Mouse (Mus musculus) megakaryocyte, embryonic 14.5 days (primary cell): ENCODE measurements around the gene Akap8l. TPM values are rescaled to one million over a fixed set of nuclear protein-coding genes. Genes with fewer than 3 reads are reported as not detected.
A peak's percentile ranks its signal among the peaks of the same experiment; 100 is the strongest.

Experiments
- H3K27me3 ChIP-seq: replicated peaks from 2 replicates; pipeline ENCODE3; 2012; ENCODE audit warnings: inconsistent platforms
- H3K36me3 ChIP-seq: replicated peaks from 2 replicates; pipeline ENCODE3; 2012; ENCODE audit warnings: low read length, inconsistent platforms, mixed read lengths
- H3K4me1 ChIP-seq: 2 replicates; pipeline ENCODE4 v1.6.1; 2012; ENCODE audit warnings: inconsistent platforms
- H3K4me3 ChIP-seq: replicated peaks from 2 replicates; pipeline ENCODE3; 2012; ENCODE audit warnings: moderate library complexity, mild to moderate bottlenecking, inconsistent platforms
- H3K9me3 ChIP-seq: 2 replicates; pipeline ENCODE4 v1.6.1; 2012; ENCODE audit warnings: inconsistent platforms
- FLI1 ChIP-seq: IDR thresholded peaks from 2 replicates; pipeline ENCODE4 v1.6.1; 2012; ENCODE audit warnings: low read length, inconsistent platforms, mixed read lengths
- GATA1 ChIP-seq: IDR thresholded peaks from 3 replicates; pipeline ENCODE4 v1.6.1; 2012; ENCODE audit warnings: mixed read lengths, low read length, inconsistent platforms, borderline replicate concordance
- polyA plus RNA-seq: library from polyadenylated mRNA; stranded (reverse); fragments of >175 nt; gene quantifications from 2 replicates; pipeline ENCODE4 v1.2.3, GENCODE M21; 2012; ENCODE audit warnings: low replicate concordance; ENCODE audit not compliant: insufficient read depth

Akap8l gene
- polyA plus RNA-seq, 1 experiment, result 157 TPM

DNA sequence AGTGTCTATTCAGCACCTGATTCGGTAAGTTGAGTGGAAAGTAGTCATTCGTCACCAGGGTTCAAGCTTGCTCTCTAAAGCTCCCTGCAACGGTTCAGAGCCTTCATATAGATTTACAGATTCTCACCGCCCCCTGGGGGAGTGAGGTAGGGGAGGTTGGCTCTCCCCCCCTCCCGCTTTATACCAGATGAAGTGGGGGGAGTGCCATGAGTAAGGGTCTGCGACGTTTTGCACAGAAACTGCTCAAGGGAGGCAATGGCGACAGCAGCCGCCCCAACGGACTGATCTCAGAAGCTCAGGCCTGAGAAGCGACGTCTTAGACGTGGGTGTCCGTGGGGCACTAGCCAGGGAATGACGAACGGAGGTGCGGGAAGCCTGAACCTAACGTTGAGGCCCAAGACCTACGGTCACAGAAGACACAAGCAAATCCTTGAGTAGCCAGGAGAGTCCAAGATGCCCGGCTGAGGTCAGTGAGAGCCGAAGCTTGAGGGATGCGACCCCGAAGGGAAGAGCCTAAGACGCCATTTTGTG, 491 bp downstream of the Akap8l start:
- H3K4me1 ChIP-seq, result peaks cover 42% of the 10 kb centered on the region
- peaks cover 42% of the 10 kb centered on the region for H3K36me3 ChIP-seq
- no peaks in the 10 kb centered on the region for H3K27me3 ChIP-seq
- H3K4me3 ChIP-seq, result peak overlapping the region; percentile 100
- TF ChIP-seq FLI1 (no peak), GATA1 (no peak)
- H3K9me3 ChIP-seq, result no peaks in the 10 kb centered on the region

DNA sequence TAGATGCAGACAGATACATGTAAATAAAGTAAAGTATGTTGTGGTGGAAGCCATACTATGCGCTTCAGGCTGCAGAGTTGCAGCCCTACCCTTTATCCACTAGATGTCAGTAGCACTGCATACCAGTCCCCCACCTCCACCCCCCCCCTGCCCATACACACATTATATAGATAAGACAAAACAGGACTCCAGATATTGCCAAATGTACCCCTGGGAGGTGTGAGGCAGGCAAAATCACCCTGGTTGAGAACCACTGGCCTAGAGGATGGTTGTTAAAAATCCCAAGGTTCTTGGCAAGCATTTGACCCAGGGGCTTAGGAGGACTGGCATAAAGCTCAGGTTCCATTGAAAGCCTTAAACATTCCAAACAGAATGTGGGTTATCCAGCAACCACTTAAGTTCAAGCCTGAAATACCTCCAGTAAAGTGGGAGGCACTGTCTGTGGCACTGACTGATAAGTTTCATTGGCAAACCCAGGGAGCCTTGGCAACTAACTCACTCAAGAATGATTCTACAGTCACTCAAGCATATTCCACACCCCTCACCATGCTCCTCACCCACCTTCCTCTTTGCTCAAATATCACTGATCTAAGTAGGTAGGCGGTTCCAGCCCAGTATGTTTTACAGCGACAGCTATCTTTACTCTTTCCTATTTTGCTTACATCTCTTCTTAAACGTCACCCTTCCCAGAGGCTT, 1.2 kb downstream of the Akap8l start:
- peaks cover 42% of the 10 kb centered on the region for H3K36me3 ChIP-seq
- H3K27me3 ChIP-seq, result no peaks in the 10 kb centered on the region
- H3K4me3 ChIP-seq, result peak overlapping the region; percentile 100
- TF ChIP-seq FLI1, result no peak
- TF ChIP-seq GATA1, result no peak
- no peaks in the 10 kb centered on the region for H3K9me3 ChIP-seq
- H3K4me1 ChIP-seq, result peaks cover 44% of the 10 kb centered on the region

DNA sequence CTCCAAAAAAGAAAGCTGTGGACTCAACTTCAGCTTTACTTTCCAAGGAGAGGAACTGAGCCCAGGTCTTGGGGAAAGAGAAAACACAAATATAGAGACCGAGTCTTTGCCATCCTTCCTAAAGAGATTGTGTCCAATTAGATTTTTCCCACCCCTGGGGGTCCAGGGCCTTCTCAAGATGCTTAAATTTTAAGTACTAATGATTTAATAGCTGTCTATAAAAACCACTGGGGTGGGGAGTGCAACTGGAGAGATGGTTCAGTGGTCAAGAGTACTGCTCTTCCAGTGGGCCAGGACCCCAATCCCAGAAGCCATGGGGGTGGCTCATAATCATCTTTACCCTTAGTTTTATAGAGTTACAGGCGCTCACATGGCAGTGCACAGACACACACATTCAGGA, 2.0 kb downstream of the Akap8l start:
- Histone ChIP-seq H3K9me3 (no peaks in the 10 kb centered on the region), H3K4me1 (peaks cover 43% of the 10 kb centered on the region), H3K4me3 (peak overlapping the region; percentile 47), H3K27me3 (no peaks in the 10 kb centered on the region), H3K36me3 (peaks cover 42% of the 10 kb centered on the region)
- TF ChIP-seq GATA1, result no peak
- TF ChIP-seq FLI1, result no peak

- peaks cover 70% of the 10 kb centered on the region for H3K4me1 ChIP-seq
- TF ChIP-seq GATA1, result no peak
- TF ChIP-seq FLI1, result no peak
- peaks cover 91% of the 10 kb centered on the region for H3K36me3 ChIP-seq
- no peaks in the 10 kb centered on the region for H3K9me3 ChIP-seq
- H3K27me3 ChIP-seq, result no peaks in the 10 kb centered on the region
- H3K4me3 ChIP-seq, result peak overlapping the region; percentile 43
Observed at GRCm38 (mm10) chr17:32341102-32341501, 9.3 kb downstream of the Akap8l start.

DNA sequence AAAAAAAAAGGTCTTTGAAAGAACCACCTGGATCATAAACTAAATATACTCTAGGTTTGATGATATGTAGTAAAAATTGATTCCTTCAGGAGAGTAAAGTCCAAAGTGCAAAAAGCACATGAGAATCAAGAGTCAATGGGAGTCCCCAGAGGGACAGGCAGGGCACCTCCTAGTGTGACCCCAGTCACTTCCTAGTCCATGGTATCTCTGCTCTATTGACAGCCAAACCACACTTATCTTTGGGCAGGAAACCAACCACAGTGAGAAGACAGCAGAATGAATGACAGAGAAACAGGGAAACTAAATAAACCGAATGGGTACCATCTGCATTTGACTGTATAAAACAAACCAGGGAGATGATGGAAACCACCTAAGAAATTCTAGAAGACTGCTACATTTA, 10.3 kb downstream of the Akap8l start:
- Histone ChIP-seq H3K4me1 (peaks cover 75% of the 10 kb centered on the region), H3K9me3 (no peaks in the 10 kb centered on the region), H3K27me3 (no peaks in the 10 kb centered on the region), H3K4me3 (peak overlapping the region; percentile 38), H3K36me3 (peaks cover 93% of the 10 kb centered on the region)
- no peak for TF ChIP-seq GATA1

GRCm38 (mm10) chr17:32335869-32336268, 14.5 kb downstream of the Akap8l start:
- Histone ChIP-seq H3K4me1 (peaks cover 54% of the 10 kb centered on the region), H3K36me3 (peaks cover 96% of the 10 kb centered on the region), H3K27me3 (no peaks in the 10 kb centered on the region), H3K4me3 (no peak overlapping the region), H3K9me3 (no peaks in the 10 kb centered on the region)
- no peak for TF ChIP-seq GATA1
- TF ChIP-seq FLI1, result no peak

DNA sequence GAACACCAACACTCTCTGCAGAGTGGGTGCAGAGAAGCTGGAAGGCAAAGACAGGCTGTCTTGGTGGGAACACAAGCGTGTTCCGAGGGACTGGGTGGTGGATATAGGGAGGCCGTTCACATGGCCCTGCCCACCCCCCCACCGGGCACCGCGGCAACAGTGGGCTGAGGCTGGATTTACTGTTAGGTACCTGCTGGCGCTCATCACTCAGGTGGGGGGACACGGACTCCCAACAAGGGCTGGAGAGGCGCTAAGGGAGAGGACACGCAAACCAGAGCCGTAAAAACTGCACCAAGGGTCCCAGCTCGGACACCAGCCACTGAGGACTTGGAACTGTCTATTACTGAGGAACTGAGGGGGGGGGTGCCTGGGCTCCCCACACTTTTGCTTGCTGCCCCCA, 15.5 kb downstream of the Akap8l start:
- H3K9me3 ChIP-seq, result no peaks in the 10 kb centered on the region
- H3K4me3 ChIP-seq, result no peak overlapping the region
- H3K4me1 ChIP-seq, result peaks cover 45% of the 10 kb centered on the region
- TF ChIP-seq GATA1 (no peak), FLI1 (no peak)
- peaks cover 97% of the 10 kb centered on the region for H3K36me3 ChIP-seq
- no peaks in the 10 kb centered on the region for H3K27me3 ChIP-seq

DNA sequence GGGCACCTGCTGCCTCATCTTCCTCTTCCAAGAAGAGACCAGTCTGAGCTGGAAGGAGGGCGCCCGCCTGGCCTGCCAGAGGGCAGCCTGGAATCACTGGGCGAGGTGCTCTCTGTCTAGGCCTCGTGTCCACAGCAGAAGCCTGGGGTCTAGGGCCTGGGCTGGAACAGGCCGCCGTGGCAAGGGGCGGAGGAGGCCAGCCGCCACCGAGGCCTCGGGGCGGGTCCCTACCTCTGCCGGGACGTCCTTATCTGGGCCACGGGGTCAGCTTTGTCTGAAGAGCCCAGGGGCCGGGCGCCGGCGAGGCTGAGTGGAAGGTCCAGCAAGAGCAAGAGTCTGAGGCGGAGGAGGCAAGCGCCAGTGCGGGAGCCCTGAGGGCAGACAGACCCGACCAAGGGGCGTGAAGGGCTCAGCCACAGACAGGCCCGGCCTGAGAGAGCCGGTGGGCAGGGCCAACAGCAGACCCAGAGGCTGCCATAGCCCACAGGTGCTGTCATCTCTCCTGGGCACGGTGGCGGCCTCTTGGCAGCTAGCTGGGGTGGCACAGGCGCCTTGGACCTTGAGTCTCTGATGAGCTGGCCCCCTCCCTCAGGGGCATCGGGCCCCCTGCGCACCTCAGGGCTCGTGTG, 16.6 kb downstream of the Akap8l start:
- Histone ChIP-seq H3K4me3 (no peak overlapping the region), H3K4me1 (peaks cover 34% of the 10 kb centered on the region), H3K9me3 (no peaks in the 10 kb centered on the region), H3K36me3 (peaks cover 96% of the 10 kb centered on the region), H3K27me3 (no peaks in the 10 kb centered on the region)
- TF ChIP-seq GATA1 (no peak), FLI1 (no peak)

- no peak overlapping the region for H3K4me3 ChIP-seq
- H3K9me3 ChIP-seq, result no peaks in the 10 kb centered on the region
- H3K27me3 ChIP-seq, result no peaks in the 10 kb centered on the region
- peaks cover 20% of the 10 kb centered on the region for H3K4me1 ChIP-seq
- peaks cover 84% of the 10 kb centered on the region for H3K36me3 ChIP-seq
- TF ChIP-seq GATA1, result no peak
- TF ChIP-seq FLI1, result no peak
Observed at GRCm38 (mm10) chr17:32327501-32327900, 22.9 kb downstream of the Akap8l start.

DNA sequence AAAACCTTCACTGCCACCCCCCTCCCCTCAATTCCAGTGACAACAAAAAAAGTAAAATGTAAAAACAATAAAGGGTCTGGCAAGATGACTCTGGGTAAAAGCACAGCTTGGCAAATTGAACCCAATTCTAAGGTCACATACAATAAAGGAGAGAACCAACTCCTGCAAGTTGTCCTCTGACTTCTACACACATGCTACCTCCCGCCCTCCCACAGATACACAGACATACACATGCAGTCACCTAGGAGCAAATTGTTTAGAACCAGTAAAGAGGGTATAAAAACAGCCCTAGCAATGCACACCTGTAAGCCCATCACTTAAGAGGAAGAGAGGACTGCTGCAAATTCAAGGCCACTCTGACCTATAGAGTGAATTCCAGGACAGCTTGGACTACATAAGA, 27.6 kb downstream of the Akap8l start:
- TF ChIP-seq FLI1 (no peak), GATA1 (no peak)
- Histone ChIP-seq H3K4me1 (peaks cover 51% of the 10 kb centered on the region), H3K9me3 (no peaks in the 10 kb centered on the region), H3K36me3 (peaks cover 53% of the 10 kb centered on the region), H3K4me3 (no peak overlapping the region), H3K27me3 (no peaks in the 10 kb centered on the region)
